ENCODE assay signal across 8 mouse cellular contexts in genomic region chr6:143167981-143168674, GRCm38 (mm10). TPM values are rescaled to one million over a fixed set of nuclear protein-coding genes. Genes with fewer than 3 reads are reported as not detected.
DNase-seq lines count a peak whose midpoint lies in the region; ATAC-seq and TF ChIP-seq lines count a peak whose summit lies in the region.

No protein-coding gene starts in this region.

- peak overlapping the region; percentile 88 for H3K9ac ChIP-seq in embryonic facial prominence, embryonic 12.5 days
- peak overlapping the region; percentile 95 for H3K9ac ChIP-seq in intestine, embryonic 16.5 days (ENCODE audit: low read depth, low read length)
- peak overlapping the region; percentile 96 for H3K9ac ChIP-seq in neural tube, embryonic 15.5 days (replicated peaks)

- ATAC-seq in embryonic facial prominence, embryonic 12.5 days (ENCODE audit: insufficient number of reproducible peaks, insufficient read depth, low FRiP score, low TSS enrichment) = no peak
- no peak for ATAC-seq in intestine, embryonic 16.5 days
- ATAC-seq in neural tube, embryonic 15.5 days (ENCODE audit: low FRiP score) = no peak
- ATAC-seq in frontal cortex, adult (ENCODE audit: low TSS enrichment) = no peak

- WGBS in lung, adult 2 months = 13% methylated on average over 6 of the region's 6 CpGs
- 28% methylated on average over 6 of the region's 6 CpGs for WGBS in embryonic facial prominence, embryonic 12.5 days
- WGBS in intestine, embryonic 16.5 days = 25% methylated on average over 6 of the region's 6 CpGs
- 29% methylated on average over 6 of the region's 6 CpGs for WGBS in neural tube, embryonic 15.5 days

- no peaks in the 10 kb centered on the region for H3K9me3 ChIP-seq in embryonic facial prominence, embryonic 12.5 days
- no peaks in the 10 kb centered on the region for H3K9me3 ChIP-seq in intestine, embryonic 16.5 days (ENCODE audit: control insufficient read depth, low read length)
- H3K9me3 ChIP-seq in neural tube, embryonic 15.5 days (replicated peaks) = no peaks in the 10 kb centered on the region

- peaks cover 6% of the 10 kb centered on the region; the same call in 1 of the 2 replicates for H3K4me1 ChIP-seq in lung, adult 2 months (ENCODE audit: control insufficient read depth, insufficient read depth, low read length)
- H3K4me1 ChIP-seq in embryonic facial prominence, embryonic 12.5 days = peaks cover 27% of the 10 kb centered on the region
- peaks cover 17% of the 10 kb centered on the region for H3K4me1 ChIP-seq in intestine, embryonic 16.5 days (ENCODE audit: control insufficient read depth, insufficient read depth, low read length)
- H3K4me1 ChIP-seq in neural tube, embryonic 15.5 days = peaks cover 39% of the 10 kb centered on the region

- H3K4me2 ChIP-seq in embryonic facial prominence, embryonic 12.5 days (replicated peaks) = peak overlapping the region; percentile 79
- peak overlapping the region; percentile 55 for H3K4me2 ChIP-seq in intestine, embryonic 16.5 days (ENCODE audit: low read depth, low read length)
- H3K4me2 ChIP-seq in neural tube, embryonic 15.5 days = peak overlapping the region; percentile 78

- no peaks in the 10 kb centered on the region for H3K27me3 ChIP-seq in embryonic facial prominence, embryonic 12.5 days
- H3K27me3 ChIP-seq in intestine, embryonic 16.5 days (replicated peaks; ENCODE audit: control insufficient read depth, insufficient read depth, low read length) = no peaks in the 10 kb centered on the region
- H3K27me3 ChIP-seq in neural tube, embryonic 15.5 days (replicated peaks) = no peaks in the 10 kb centered on the region

- peak overlapping the region; percentile 88; the same call in 1 of the 2 replicates for H3K27ac ChIP-seq in embryonic facial prominence, embryonic 12.5 days
- H3K27ac ChIP-seq in intestine, embryonic 16.5 days (ENCODE audit: low read length) = no peak overlapping the region
- peak overlapping the region; percentile 92 for H3K27ac ChIP-seq in neural tube, embryonic 15.5 days (replicated peaks)

- no peak for DNase-seq in lung, adult 2 months
- DNase-seq in lung, postnatal 14 days = no peak
- no peak for DNase-seq in layer of hippocampus, adult 8-10 months (ENCODE audit: low spot score in 2 of 2)
- no peak for DNase-seq in frontal cortex, postnatal 14 days (ENCODE audit: low spot score in 2 of 2)

- peaks cover 5% of the 10 kb centered on the region; the same call in 1 of the 2 replicates for H3K36me3 ChIP-seq in embryonic facial prominence, embryonic 12.5 days
- 0 out of 2 replicates have a peak, but pooled peaks cover 4% of the 10 kb centered on the region for H3K36me3 ChIP-seq in intestine, embryonic 16.5 days (ENCODE audit: control insufficient read depth, insufficient read depth, low read length)
- peaks cover 14% of the 10 kb centered on the region; the same call in 1 of the 2 replicates for H3K36me3 ChIP-seq in neural tube, embryonic 15.5 days

- no peak for TF ChIP-seq POLR2A in lung, adult 2 months (IDR thresholded peaks at IDR 0.05; ENCODE audit: borderline replicate concordance, extremely low read depth, low read depth, low read length)

- no peak for TF ChIP-seq CTCF in lung, adult 2 months (IDR thresholded peaks at IDR 0.05; ENCODE audit: insufficient read depth, low read length)

- peak overlapping the region; percentile 64 for H3K4me3 ChIP-seq in lung, adult 2 months (replicated peaks; ENCODE audit: extremely low read depth, low read depth, low read length)
- peak overlapping the region; percentile 86 for H3K4me3 ChIP-seq in embryonic facial prominence, embryonic 12.5 days
- peak overlapping the region; percentile 96 for H3K4me3 ChIP-seq in intestine, embryonic 16.5 days (ENCODE audit: low read length)
- H3K4me3 ChIP-seq in neural tube, embryonic 15.5 days (replicated peaks) = peak overlapping the region; percentile 96

RNA-seq across cellular contexts. Expression of gene Etnk1, which starts 1.1 kb away (rescaled TPM):
- polyA plus RNA-seq in lung, adult 2 months (2012; rRNA removed) = 25.9 and 38.7 TPM in 2 replicates
- 30.7 TPM in 2 replicates for polyA plus RNA-seq in embryonic facial prominence, embryonic 12.5 days (2016; fragmentation: Nextera tagmentation; extraction: Ambion mirVana)
- polyA plus RNA-seq in intestine, embryonic 16.5 days (2015; fragmentation: Nextera tagmentation; extraction: Ambion mirVana) = 12.6 and 16.4 TPM in 2 replicates
- polyA plus RNA-seq in neural tube, embryonic 15.5 days (2015; fragmentation: Nextera tagmentation; extraction: Ambion mirVana) = 38.9 and 42.0 TPM in 2 replicates
- 100 to 1,000 TPM; 158 to 203 (median 174) TPM for total RNA-seq in layer of hippocampus, adult 8-10 months (2022)
